In genomic region chr5:104342881-104343280, GRCm38 (mm10) we compare ENCODE assay signal across 13 mouse cellular contexts. TPM values are rescaled to one million over a fixed set of nuclear protein-coding genes. Genes with fewer than 3 reads are reported as not detected.
A peak's percentile ranks its signal among the peaks of the same experiment; 100 is the strongest.
DNase-seq lines count a peak whose midpoint lies in the region; ATAC-seq and TF ChIP-seq lines count a peak whose summit lies in the region.
"Had no signal": no experiment of that assay in that cellular context is flagged by ENCODE, and none has a peak within 500 bp of the region (broad histone marks: within the 10 kb centered on the region; RNA-seq: fewer than 3 reads in every experiment).

No protein-coding gene starts in this region.

- H3K9me3 ChIP-seq in intestine, postnatal 0 days (ENCODE audit: control insufficient read depth), result no peaks in the 10 kb centered on the region
- no peaks in the 10 kb centered on the region for H3K9me3 ChIP-seq in intestine, embryonic 16.5 days (ENCODE audit: control insufficient read depth, low read length)
- H3K9me3 ChIP-seq in midbrain, embryonic 11.5 days (ENCODE audit: control insufficient read depth, low read length), result no peaks in the 10 kb centered on the region
- no peaks in the 10 kb centered on the region for H3K9me3 ChIP-seq in midbrain, embryonic 14.5 days (ENCODE audit: control insufficient read depth, low read length)

- no peak overlapping the region for H3K4me3 ChIP-seq in intestine, postnatal 0 days (ENCODE audit: low read depth, low read length)
- no peak overlapping the region for H3K4me3 ChIP-seq in intestine, embryonic 16.5 days (ENCODE audit: low read length)
- no peak overlapping the region for H3K4me3 ChIP-seq in midbrain, embryonic 11.5 days (ENCODE audit: low read depth, low read length)
- no peak overlapping the region for H3K4me3 ChIP-seq in midbrain, embryonic 14.5 days (replicated peaks; ENCODE audit: low read depth, low read length)

- peak; percentile 53 for TF ChIP-seq CTCF in intestine, postnatal 0 days (IDR thresholded peaks at IDR 0.05; ENCODE audit: low read depth)

- no peak overlapping the region for H3K9ac ChIP-seq in intestine, postnatal 0 days (ENCODE audit: low read depth, low read length)
- no peak overlapping the region for H3K9ac ChIP-seq in intestine, embryonic 16.5 days (ENCODE audit: low read depth, low read length)
- H3K9ac ChIP-seq in midbrain, embryonic 11.5 days (ENCODE audit: low read length), result no peak overlapping the region
- H3K9ac ChIP-seq in midbrain, embryonic 14.5 days (replicated peaks; ENCODE audit: low read length), result no peak overlapping the region
- H3K9ac ChIP-seq: liver, embryonic 14.5 days had no signal

- no peaks in the 10 kb centered on the region for H3K27me3 ChIP-seq in intestine, postnatal 0 days (replicated peaks; ENCODE audit: control insufficient read depth, insufficient read depth, low read length)
- peaks cover 3% of the 10 kb centered on the region; the same call in 1 of the 2 replicates for H3K27me3 ChIP-seq in intestine, embryonic 16.5 days (replicated peaks; ENCODE audit: control insufficient read depth, insufficient read depth, low read length)
- no peaks in the 10 kb centered on the region for H3K27me3 ChIP-seq in midbrain, embryonic 11.5 days (ENCODE audit: control insufficient read depth, insufficient read depth, low read length)
- no peaks in the 10 kb centered on the region for H3K27me3 ChIP-seq in midbrain, embryonic 14.5 days (ENCODE audit: control insufficient read depth, insufficient read depth, low read length)

- ATAC-seq in intestine, postnatal 0 days, result no peak
- ATAC-seq in intestine, embryonic 16.5 days, result no peak
- no peak for ATAC-seq in midbrain, embryonic 11.5 days (ENCODE audit: low FRiP score)
- no peak for ATAC-seq in midbrain, embryonic 14.5 days (ENCODE audit: low FRiP score, low TSS enrichment)
- ATAC-seq: midbrain, embryonic 16.5 days had no signal

- 45% methylated on average over 6 of the region's 6 CpGs for WGBS in intestine, postnatal 0 days
- WGBS in intestine, embryonic 16.5 days, result 43% methylated on average over 6 of the region's 6 CpGs
- 39% methylated on average over 6 of the region's 6 CpGs for WGBS in midbrain, embryonic 11.5 days
- WGBS in midbrain, embryonic 14.5 days, result 34% methylated on average over 6 of the region's 6 CpGs

- H3K27ac ChIP-seq in intestine, postnatal 0 days (ENCODE audit: low read depth, low read length), result no peak overlapping the region
- no peak overlapping the region for H3K27ac ChIP-seq in intestine, embryonic 16.5 days (ENCODE audit: low read length)
- no peak overlapping the region for H3K27ac ChIP-seq in midbrain, embryonic 11.5 days (ENCODE audit: low read depth, low read length)
- no peak overlapping the region for H3K27ac ChIP-seq in midbrain, embryonic 14.5 days (replicated peaks; ENCODE audit: low read depth, low read length)
- H3K27ac ChIP-seq: liver, embryonic 14.5 days had no signal

- no peaks in the 10 kb centered on the region for H3K4me1 ChIP-seq in intestine, postnatal 0 days (replicated peaks; ENCODE audit: control insufficient read depth, insufficient read depth, low read length)
- H3K4me1 ChIP-seq in intestine, embryonic 16.5 days (ENCODE audit: control insufficient read depth, insufficient read depth, low read length), result no peaks in the 10 kb centered on the region
- H3K4me1 ChIP-seq in midbrain, embryonic 11.5 days (ENCODE audit: control insufficient read depth, insufficient read depth, low read length), result no peaks in the 10 kb centered on the region
- H3K4me1 ChIP-seq in midbrain, embryonic 14.5 days (ENCODE audit: control insufficient read depth, insufficient read depth, low read length), result 0 out of 2 replicates have a peak, but pooled peaks cover 4% of the 10 kb centered on the region

- no peak overlapping the region for H3K4me2 ChIP-seq in intestine, postnatal 0 days (replicated peaks; ENCODE audit: low read depth)
- H3K4me2 ChIP-seq in intestine, embryonic 16.5 days (ENCODE audit: low read depth, low read length), result no peak overlapping the region
- H3K4me2 ChIP-seq in midbrain, embryonic 11.5 days, result no peak overlapping the region
- H3K4me2 ChIP-seq in midbrain, embryonic 14.5 days (ENCODE audit: low read length), result no peak overlapping the region

- H3K36me3 ChIP-seq in intestine, postnatal 0 days (ENCODE audit: control insufficient read depth, insufficient read depth), result no peaks in the 10 kb centered on the region
- no peaks in the 10 kb centered on the region for H3K36me3 ChIP-seq in intestine, embryonic 16.5 days (ENCODE audit: control insufficient read depth, insufficient read depth, low read length)
- no peaks in the 10 kb centered on the region for H3K36me3 ChIP-seq in midbrain, embryonic 11.5 days (ENCODE audit: control insufficient read depth, insufficient read depth, low read length)
- no peaks in the 10 kb centered on the region for H3K36me3 ChIP-seq in midbrain, embryonic 14.5 days (ENCODE audit: control insufficient read depth, insufficient read depth, low read length)
- H3K36me3 ChIP-seq: G1E had no signal

- peak; percentile 59 for DNase-seq in midbrain, embryonic 11.5 days (ENCODE audit: low spot score, missing footprints)
- DNase-seq in midbrain, embryonic 14.5 days, result no peak
- peak; percentile 10 for DNase-seq in adrenal gland, postnatal 25 days
- DNase-seq in spleen, postnatal 36 days (ENCODE audit: low spot score in 2 of 2), result no peak
- DNase-seq in frontal cortex, adult 2 months (ENCODE audit: extremely low spot score in 1 of 2, low spot score in 1 of 2), result no peak
- DNase-seq: gastrocnemius, postnatal 10 days; heart, postnatal 4 days had no signal

RNA-seq across cellular contexts. Expression of gene Mepe, which starts 17.8 kb away (rescaled TPM):
- polyA plus RNA-seq in intestine, postnatal 0 days (2015; fragmentation: Nextera tagmentation; extraction: Ambion mirVana), result not detected in 2 replicates
- not detected in 2 replicates for polyA plus RNA-seq in intestine, embryonic 16.5 days (2015; fragmentation: Nextera tagmentation; extraction: Ambion mirVana)
- not detected in 2 replicates for polyA plus RNA-seq in midbrain, embryonic 11.5 days (2014; fragmentation: Nextera tagmentation; extraction: Ambion mirVana)
- polyA plus RNA-seq in midbrain, embryonic 14.5 days (2014; fragmentation: Nextera tagmentation; extraction: Ambion mirVana), result not detected in 2 replicates
- total RNA-seq in adrenal gland, postnatal 25 days (2021), result not detected in 2 replicates
- 0.06 TPM in 1 of 2 replicates, not detected in the other for polyA plus RNA-seq in frontal cortex, adult 2 months (2012; rRNA removed)
- total RNA-seq: G1E; heart, postnatal 4 days; layer of hippocampus, adult 18-20 months had no signal
- polyA plus RNA-seq: G1E; liver, embryonic 14.5 days; midbrain, embryonic 16.5 days had no signal

RNA-seq across cellular contexts. Expression of gene Ibsp, which starts 43.9 kb away (rescaled TPM):
- polyA plus RNA-seq in intestine, postnatal 0 days (2015; fragmentation: Nextera tagmentation; extraction: Ambion mirVana), result not detected in 2 replicates
- 0.16 TPM in 1 of 2 replicates, not detected in the other for polyA plus RNA-seq in intestine, embryonic 16.5 days (2015; fragmentation: Nextera tagmentation; extraction: Ambion mirVana)
- polyA plus RNA-seq in midbrain, embryonic 11.5 days (2014; fragmentation: Nextera tagmentation; extraction: Ambion mirVana), result not detected in 2 replicates
- polyA plus RNA-seq in midbrain, embryonic 14.5 days (2014; fragmentation: Nextera tagmentation; extraction: Ambion mirVana), result not detected in 2 replicates
- total RNA-seq in adrenal gland, postnatal 25 days (2021), result not detected in 2 replicates
- polyA plus RNA-seq in frontal cortex, adult 2 months (2012; rRNA removed), result 0.12 and 0.40 TPM in 2 replicates
- total RNA-seq: heart, postnatal 4 days had no signal
- polyA plus RNA-seq: G1E had no signal

Comparison
In these comparisons a context has a peak if more than half of its experiments do, and no peak if none do; other contexts are left out.
1. DNase-seq: peak in midbrain, embryonic 11.5 days (single experiment) and adrenal gland, postnatal 25 days (single experiment); none in midbrain, embryonic 14.5 days (single experiment), spleen, postnatal 36 days (0 of 2) and frontal cortex, adult 2 months (0 of 2).